Mouse (Mus musculus) gastrocnemius, postnatal 4 days (tissue): ENCODE measurements at regions not wholly inside any gene's neighbourhood (a gene's known extent, or its start where the extent isn't known, plus 50 kb on each side); places are given as distances from the start of the nearest gene placed in this dataset.

Experiments used
- DNase-seq, 2 experiments: peaks; one replicate each; pipeline ENCODE4 v3.0.0; 2021 to 2022; ENCODE audit warnings: low spot score in 2 of 2, mixed read lengths in 2 of 2

- DNase-seq: no peak
These were observed 55.9 kb upstream of the Ttc34 start for GRCm38 (mm10) chr4:154781391-154781790.

GRCm38 (mm10) chr4:154782291-154782690, 55.0 kb upstream of the Ttc34 start:
- no peak for DNase-seq

DNA sequence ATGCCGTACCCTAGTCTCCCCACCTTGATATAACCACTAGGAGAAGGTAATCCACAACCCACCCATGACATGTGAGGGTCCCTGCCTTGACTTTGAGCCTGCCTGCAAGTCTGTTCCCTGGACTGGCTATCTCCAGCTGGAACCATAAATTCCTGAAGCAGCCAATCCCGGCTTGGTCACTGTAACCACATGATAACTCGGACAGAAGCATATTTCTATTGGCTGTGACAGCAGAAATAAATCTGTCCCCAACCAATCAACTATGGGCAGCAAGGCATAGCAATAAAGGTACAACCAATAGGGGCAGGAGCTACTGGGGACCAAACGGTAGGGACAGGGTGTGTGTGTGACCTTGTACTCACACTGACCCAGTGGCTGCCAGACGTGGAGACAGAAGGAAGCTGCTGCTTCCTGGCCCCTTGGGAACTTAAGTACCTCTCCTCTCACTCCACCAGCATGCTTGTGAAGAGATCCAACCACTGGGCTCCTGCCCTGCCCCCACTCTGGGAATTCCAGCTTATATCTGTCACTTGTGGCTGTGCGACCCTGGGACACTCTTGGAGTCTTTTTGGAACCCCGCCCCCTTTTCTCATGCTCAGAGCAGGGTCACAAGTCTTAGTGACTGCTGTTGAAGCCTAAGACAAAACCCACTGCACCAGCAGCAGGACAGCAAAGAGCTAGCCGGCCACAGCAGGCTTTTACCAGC, 51.8 kb upstream of the Ttc34 start:
- DNase-seq: no peak

- DNase-seq: no peak
These were observed 50.1 kb upstream of the Ttc34 start for GRCm38 (mm10) chr4:154787190-154787589.
